Mouse (Mus musculus) limb, embryonic 15.5 days (tissue): ENCODE measurements around the gene Tdrkh. TPM values are rescaled to one million over a fixed set of nuclear protein-coding genes. Genes with fewer than 3 reads are reported as not detected.

Source experiments
- ATAC-seq: fragments of 200-750 bp; cut with Nextera tagmentation; 2 replicates; pipeline ENCODE4 v1.8.0; 2017; ENCODE audit warnings: low read depth, moderate TSS enrichment; ENCODE audit not compliant: insufficient number of reproducible peaks, low FRiP score, low TSS enrichment
- H3K27ac ChIP-seq: fragments of 300-500 bp; sonication (generic); 2 replicates; pipeline ENCODE4 v1.5.1; 2015; ENCODE audit warnings: moderate library complexity, mild to moderate bottlenecking, inconsistent platforms
- H3K27me3 ChIP-seq: fragments of 300-500 bp; sonication (generic); 2 replicates; pipeline ENCODE4 v1.6.1; 2015; ENCODE audit warnings: inconsistent platforms
- H3K36me3 ChIP-seq: fragments of 300-500 bp; sonication (generic); 2 replicates; pipeline ENCODE4 v1.6.1; 2015; ENCODE audit warnings: inconsistent platforms
- H3K4me1 ChIP-seq: fragments of 300-500 bp; sonication (generic); 2 replicates; pipeline ENCODE4 v1.6.1; 2015; ENCODE audit warnings: inconsistent platforms
- H3K4me2 ChIP-seq: fragments of 300-500 bp; sonication (generic); 2 replicates; pipeline ENCODE4 v1.6.1; 2015; ENCODE audit warnings: mild to moderate bottlenecking, inconsistent platforms
- H3K4me3 ChIP-seq: fragments of 300-500 bp; sonication (generic); 2 replicates; pipeline ENCODE4 v1.5.1; 2015; ENCODE audit warnings: mild to moderate bottlenecking, inconsistent platforms
- H3K9ac ChIP-seq: fragments of 300-500 bp; sonication (generic); 2 replicates; pipeline ENCODE4 v1.6.1; 2015; ENCODE audit warnings: inconsistent platforms
- H3K9me3 ChIP-seq: fragments of 300-500 bp; sonication (generic); 2 replicates; pipeline ENCODE4 v1.6.1; 2016; ENCODE audit warnings: inconsistent platforms
- WGBS: fragments of 180-500 bp; shearing (Covaris S2); methylation state at CpG from one replicate; pipeline ENCODE4 v1.1.7; 2015; 5-methylcytosine and 5-hydroxymethylcytosine counted together
- polyA plus RNA-seq: library from polyadenylated mRNA; unstranded; fragments of >200 nt; fragmentation: Nextera tagmentation; extraction: Ambion mirVana; gene quantifications from 2 replicates; pipeline ENCODE4 v1.2.1, GENCODE M21; 2015

Tdrkh gene
- polyA plus RNA-seq, 1 experiment from 2014 or later = 6.7 TPM

DNA sequence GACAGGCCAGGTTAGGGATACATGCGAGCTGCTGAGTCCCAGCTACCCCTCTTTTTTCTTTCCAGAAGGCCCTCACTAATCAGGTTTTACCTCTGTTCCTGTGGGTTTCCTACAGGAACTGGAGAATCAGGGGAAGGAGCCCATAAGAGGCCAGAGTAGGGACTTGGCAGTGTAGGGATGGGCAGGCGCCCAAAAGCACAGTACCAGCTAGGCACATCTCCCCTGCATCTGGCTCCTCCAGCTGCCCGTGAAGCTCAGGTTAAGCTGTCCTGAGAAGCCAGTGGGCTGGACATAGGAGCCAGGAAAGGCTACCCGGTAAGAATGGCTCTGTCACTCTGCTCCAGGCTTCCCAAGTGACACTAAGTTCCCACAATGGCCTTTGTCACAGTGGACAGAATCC lies 68.4 kb downstream of the Tdrkh start:
- Histone ChIP-seq H3K27ac (no peak overlapping the region), H3K4me1 (0 out of 2 replicates have a peak, but pooled peaks cover 9% of the 10 kb centered on the region), H3K4me2 (no peak overlapping the region), H3K9me3 (no peaks in the 10 kb centered on the region), H3K27me3 (peaks cover 39% of the 10 kb centered on the region), H3K4me3 (no peak overlapping the region), H3K9ac (no peak overlapping the region), H3K36me3 (no peaks in the 10 kb centered on the region)
- 70% methylated on average over 4 of the region's 4 CpGs for WGBS
- ATAC-seq = no peak

DNA sequence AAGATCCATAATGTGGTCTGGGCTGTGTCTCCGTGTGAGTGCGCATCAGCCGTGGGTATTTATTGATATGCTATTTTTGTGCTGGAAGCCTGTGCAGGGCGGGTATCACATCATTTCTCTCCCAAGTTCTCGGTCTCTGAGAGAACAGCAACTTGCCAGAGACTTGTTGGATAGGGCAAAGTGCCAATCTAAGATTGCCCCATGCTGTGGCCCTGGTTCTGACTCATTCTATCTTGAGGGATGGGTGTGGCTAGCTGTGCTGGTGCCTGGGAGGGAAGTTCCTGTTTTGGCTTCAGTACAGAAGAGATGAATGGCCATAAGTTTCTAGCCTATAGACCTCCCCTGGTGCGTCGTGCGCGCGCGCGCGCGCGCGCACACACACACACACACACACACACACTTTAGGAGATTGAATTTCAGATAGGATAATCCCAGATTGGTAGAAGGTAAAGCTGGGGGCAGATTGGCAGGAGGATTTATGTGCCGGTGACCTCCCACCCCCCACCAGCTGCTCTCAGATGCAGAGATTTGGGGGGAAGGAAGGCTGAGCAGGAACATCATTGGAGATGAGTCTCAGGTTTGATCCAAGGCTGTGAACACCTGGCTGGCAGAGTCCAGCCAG lies 69.8 kb downstream of the Tdrkh start:
- WGBS = 79% methylated on average over 17 of the region's 17 CpGs
- 0 out of 2 replicates have a peak, but pooled peaks cover 12% of the 10 kb centered on the region for H3K4me1 ChIP-seq
- H3K4me2 ChIP-seq = no peak overlapping the region
- H3K27me3 ChIP-seq = peaks cover 39% of the 10 kb centered on the region
- H3K9ac ChIP-seq = no peak overlapping the region
- H3K36me3 ChIP-seq = no peaks in the 10 kb centered on the region
- no peak overlapping the region for H3K27ac ChIP-seq
- H3K9me3 ChIP-seq = no peaks in the 10 kb centered on the region
- no peak overlapping the region for H3K4me3 ChIP-seq
- ATAC-seq = no peak

- no peak overlapping the region for H3K27ac ChIP-seq
- no peak overlapping the region for H3K4me2 ChIP-seq
- H3K27me3 ChIP-seq = peaks cover 33% of the 10 kb centered on the region
- no peak for ATAC-seq
- H3K36me3 ChIP-seq = no peaks in the 10 kb centered on the region
- H3K9ac ChIP-seq = no peak overlapping the region
- WGBS = 21% methylated on average over 20 of the region's 20 CpGs
- no peak overlapping the region for H3K4me3 ChIP-seq
- no peaks in the 10 kb centered on the region for H3K9me3 ChIP-seq
- H3K4me1 ChIP-seq = 0 out of 2 replicates have a peak, but pooled peaks cover 12% of the 10 kb centered on the region
These were observed 70.8 kb downstream of the Tdrkh start for GRCm38 (mm10) chr3:94483790-94484439.

Other genes starting within 250 kb of the Tdrkh start
- gene Gm10696, start 235.1 kb upstream of the Tdrkh start, polyA plus RNA-seq = not detected in 2 replicates
- gene Gm5286, start 216.6 kb upstream of the Tdrkh start, polyA plus RNA-seq = not detected in 2 replicates
- gene Gm4778, start 149.2 kb upstream of the Tdrkh start, polyA plus RNA-seq = not detected in 2 replicates
- gene Them4, start 103.2 kb upstream of the Tdrkh start, polyA plus RNA-seq = 10.6 and 10.8 TPM in 2 replicates
- 199 and 218 TPM in 2 replicates for gene Them5, start 71.2 kb upstream of the Tdrkh start, polyA plus RNA-seq
- gene C2cd4d, start 50.8 kb upstream of the Tdrkh start, polyA plus RNA-seq = 1.8 and 2.4 TPM in 2 replicates
- gene Rorc, start 40.5 kb upstream of the Tdrkh start, polyA plus RNA-seq = 2.3 and 2.9 TPM in 2 replicates
- gene Lingo4, start 14.8 kb upstream of the Tdrkh start, polyA plus RNA-seq = 0.09 and 0.14 TPM in 2 replicates
- 63.2 and 64.0 TPM in 2 replicates for gene Mrpl9, start 30.0 kb downstream of the Tdrkh start, polyA plus RNA-seq
- 0.38 and 0.42 TPM in 2 replicates for gene Oaz3, start 30.6 kb downstream of the Tdrkh start, polyA plus RNA-seq
- gene Celf3, start 65.0 kb downstream of the Tdrkh start, polyA plus RNA-seq = 1.4 and 1.9 TPM in 2 replicates
- gene Riiad1, start 67.1 kb downstream of the Tdrkh start, polyA plus RNA-seq = 2.1 and 4.0 TPM in 2 replicates
- gene Snx27, start 169.4 kb downstream of the Tdrkh start, polyA plus RNA-seq = 43.4 and 45.7 TPM in 2 replicates
- gene Gm10972, start 229.8 kb downstream of the Tdrkh start, polyA plus RNA-seq = not detected in 2 replicates
- 30.2 and 30.9 TPM in 2 replicates for gene Tuft1, start 245.6 kb downstream of the Tdrkh start, polyA plus RNA-seq